Mouse (Mus musculus) small intestine, adult 2 months (tissue): ENCODE measurements around the gene Pqlc2.

Experiments
- CTCF ChIP-seq: fragments of 200-500 bp; IDR thresholded peaks from 2 replicates; pipeline ENCODE4 v1.5.1; 2012; ENCODE audit warnings: low read depth, mild to moderate bottlenecking, control low read depth, inconsistent platforms, low read length, moderate library complexity, mixed read lengths; ENCODE audit not compliant: insufficient replicate concordance, insufficient read length; ENCODE audit errors: extremely low read depth
- POLR2A ChIP-seq: fragments of 200-500 bp; IDR thresholded peaks from 2 replicates; pipeline ENCODE4 v1.6.1; 2012; ENCODE audit warnings: low read depth, mild to moderate bottlenecking, control low read depth, inconsistent platforms, low read length, moderate library complexity

GRCm38 (mm10) chr4:139256146-139256545 is 54.4 kb downstream of the Pqlc2 start:
- no peak for TF ChIP-seq CTCF
- TF ChIP-seq POLR2A, result no peak
